Mouse (Mus musculus): ENCODE data around the gene Rab44.

GRCm38 (mm10) chr17:29078519-29079383 lies 35.2 kb upstream of the Rab44 start:
- TF ChIP-seq POLR2A (IDR thresholded peaks at IDR 0.05; ENCODE audit: low read depth, low read length) (no peak), CTCF (conservative IDR thresholded peaks at IDR 0.05; ENCODE audit: insufficient read depth, insufficient read length, low read depth, low read length) (no peak)
